Mouse (Mus musculus) ES-E14 (cell line): ENCODE results near the gene Tmem131. TPM values are rescaled to one million over a fixed set of nuclear protein-coding genes. Genes with fewer than 3 reads are reported as not detected.

Experiments
- DNase-seq: peaks from one replicate; pipeline ENCODE4 v3.0.0-alpha.2; 2013; ENCODE audit warnings: low read depth, low spot score
- H3K27ac ChIP-seq: 2 replicates; pipeline ENCODE4 v1.5.1; 2012; ENCODE audit warnings: low read depth, mild to moderate bottlenecking, low read length, moderate library complexity, mixed read lengths; ENCODE audit not compliant: poor library complexity, insufficient read depth, severe bottlenecking
- H3K36me3 ChIP-seq: 2 replicates; pipeline ENCODE4 v1.6.1; 2012; ENCODE audit warnings: mild to moderate bottlenecking, low read length, moderate library complexity, mixed read lengths; ENCODE audit not compliant: control insufficient read depth, poor library complexity, insufficient read depth, severe bottlenecking
- H3K4me1 ChIP-seq, 2 experiments: fragments of 150-350 bp in 1 of 2; sonication (generic) in 1 of 2; 2 replicates each; pipeline ENCODE4 v1.6.1; 2012; ENCODE audit warnings: low read length in 2 of 2, mild to moderate bottlenecking in 1 of 2, mixed read lengths in 1 of 2; ENCODE audit not compliant: control insufficient read depth in 2 of 2, insufficient read depth in 2 of 2, poor library complexity in 1 of 2
- H3K4me3 ChIP-seq, 2 experiments: fragments of 150-350 bp in 1 of 2; sonication (generic) in 1 of 2; 2 replicates each; pipeline ENCODE4 v1.5.1; 2012; ENCODE audit warnings: low read length in 2 of 2, low read depth in 1 of 2, mild to moderate bottlenecking in 1 of 2, mixed read lengths in 1 of 2; ENCODE audit not compliant: insufficient read depth in 1 of 2, poor library complexity in 1 of 2, severe bottlenecking in 1 of 2
- H3K9ac ChIP-seq: 2 replicates; pipeline ENCODE4 v1.6.1; 2012; ENCODE audit warnings: low read depth, mild to moderate bottlenecking, low read length, mixed read lengths; ENCODE audit not compliant: poor library complexity, insufficient read depth, severe bottlenecking
- H3K9me3 ChIP-seq: fragments of 150-350 bp; sonication (generic); 2 replicates; pipeline ENCODE4 v1.6.1; 2012; ENCODE audit warnings: low read depth, mild to moderate bottlenecking, low read length; ENCODE audit not compliant: control insufficient read depth, insufficient read depth
- CHD2 ChIP-seq: IDR thresholded peaks from 2 replicates; pipeline ENCODE4 v1.6.1; 2014; ENCODE audit warnings: mild to moderate bottlenecking, low read depth, low read length, inconsistent platforms
- HCFC1 ChIP-seq: IDR thresholded peaks from 2 replicates; pipeline ENCODE4 v1.6.1; 2012; ENCODE audit warnings: low read length, inconsistent platforms, borderline replicate concordance; ENCODE audit not compliant: insufficient read depth
- MAFK ChIP-seq: IDR thresholded peaks from 2 replicates; pipeline ENCODE4 v1.6.1; 2014; ENCODE audit warnings: mild to moderate bottlenecking, low read depth, low read length, inconsistent platforms; ENCODE audit not compliant: insufficient read depth
- ZC3H11A ChIP-seq: IDR thresholded peaks from 2 replicates; pipeline ENCODE4 v1.6.1; 2012; ENCODE audit warnings: low read depth, mild to moderate bottlenecking, inconsistent platforms, low read length, borderline replicate concordance
- ZNF384 ChIP-seq: IDR thresholded peaks from 2 replicates; pipeline ENCODE4 v1.6.1; 2012; ENCODE audit warnings: low read depth, low read length, inconsistent platforms
- in situ Hi-C, 2 experiments: fragments of 600-800 bp; cut with MboI; formaldehyde crosslinking; loops; one replicate each; pipeline ENCODE4 v1.15.1; 2025; ENCODE audit warnings: low sequenced_read_pairs in 2 of 2, inconsistent platforms in 1 of 2; ENCODE audit not compliant: unreplicated experiment in 2 of 2
- total RNA-seq: library from RNA; depleted of rRNA; stranded (reverse); fragments of 300-350 nt; gene quantifications from 2 replicates; pipeline ENCODE4 v1.2.3, GENCODE M21; 2012

The Tmem131 gene
- total RNA-seq, 1 experiment = 73.1 TPM

GRCm38 (mm10) chr1:36940381-36940762, 3.1 kb downstream of the Tmem131 start:
- no peak overlapping the region; the same call in 1 of the 2 replicates for H3K27ac ChIP-seq
- in situ Hi-C loops = no loop called here
- TF ChIP-seq CHD2 = no peak
- no peak for TF ChIP-seq ZNF384
- TF ChIP-seq MAFK = no peak
- TF ChIP-seq ZC3H11A = no peak
- TF ChIP-seq HCFC1 = no peak
- DNase-seq = no peak
- no peaks in the 10 kb centered on the region for H3K9me3 ChIP-seq
- peak overlapping the region; percentile 88 to 99 for H3K4me3 ChIP-seq
- H3K9ac ChIP-seq = peak overlapping the region; percentile 79; the same call in 1 of the 2 replicates
- peaks cover 14 to 27% of the 10 kb centered on the region in 2 experiments for H3K4me1 ChIP-seq
- H3K36me3 ChIP-seq = no peaks in the 10 kb centered on the region

- TF ChIP-seq HCFC1 = peak; percentile 92
- no peak for TF ChIP-seq CHD2
- Histone ChIP-seq H3K9ac (peak overlapping the region; percentile 94), H3K4me3 (peak overlapping the region; percentile 88 to 99), H3K4me1 (peaks cover 16 to 22% of the 10 kb centered on the region in 2 experiments), H3K9me3 (no peaks in the 10 kb centered on the region), H3K36me3 (no peaks in the 10 kb centered on the region), H3K27ac (peak overlapping the region; percentile 83)
- in situ Hi-C loops = no loop called here
- peak; percentile 86 for DNase-seq
Observed at GRCm38 (mm10) chr1:36939506-36940380, 3.7 kb downstream of the Tmem131 start.

- H3K4me1 ChIP-seq = peaks cover 12 to 21% of the 10 kb centered on the region in 2 experiments
- H3K9me3 ChIP-seq = no peaks in the 10 kb centered on the region
- H3K36me3 ChIP-seq = no peaks in the 10 kb centered on the region
- peak overlapping the region; percentile 83 for H3K27ac ChIP-seq
- no peak for DNase-seq
- peak overlapping the region; percentile 88 to 99 for H3K4me3 ChIP-seq
- TF ChIP-seq HCFC1 = no peak
- in situ Hi-C loops = no loop called here
- H3K9ac ChIP-seq = peak overlapping the region; percentile 94
Observed at GRCm38 (mm10) chr1:36938801-36939286, 4.6 kb downstream of the Tmem131 start.

GRCm38 (mm10) chr1:36938348-36938747, 5.1 kb downstream of the Tmem131 start:
- TF ChIP-seq MAFK (no peak), ZNF384 (no peak), HCFC1 (no peak), ZC3H11A (no peak), CHD2 (no peak)
- H3K27ac ChIP-seq = no peak overlapping the region; the same call in 1 of the 2 replicates
- peaks cover 8 to 22% of the 10 kb centered on the region in 2 experiments for H3K4me1 ChIP-seq
- H3K9ac ChIP-seq = peak overlapping the region; percentile 94; the same call in 1 of the 2 replicates
- DNase-seq = no peak
- no peaks in the 10 kb centered on the region for H3K9me3 ChIP-seq
- in situ Hi-C loops = no loop called here
- H3K36me3 ChIP-seq = no peaks in the 10 kb centered on the region
- H3K4me3 ChIP-seq = peak overlapping the region; percentile 88 to 99
